Mouse (Mus musculus) kidney, postnatal 14 days (tissue): ENCODE measurements around the gene Zcchc2.

Experiments used
- DNase-seq: peaks from one replicate; pipeline ENCODE4 v3.0.0; 2022; ENCODE audit warnings: mixed read lengths

The Zcchc2 gene

DNA sequence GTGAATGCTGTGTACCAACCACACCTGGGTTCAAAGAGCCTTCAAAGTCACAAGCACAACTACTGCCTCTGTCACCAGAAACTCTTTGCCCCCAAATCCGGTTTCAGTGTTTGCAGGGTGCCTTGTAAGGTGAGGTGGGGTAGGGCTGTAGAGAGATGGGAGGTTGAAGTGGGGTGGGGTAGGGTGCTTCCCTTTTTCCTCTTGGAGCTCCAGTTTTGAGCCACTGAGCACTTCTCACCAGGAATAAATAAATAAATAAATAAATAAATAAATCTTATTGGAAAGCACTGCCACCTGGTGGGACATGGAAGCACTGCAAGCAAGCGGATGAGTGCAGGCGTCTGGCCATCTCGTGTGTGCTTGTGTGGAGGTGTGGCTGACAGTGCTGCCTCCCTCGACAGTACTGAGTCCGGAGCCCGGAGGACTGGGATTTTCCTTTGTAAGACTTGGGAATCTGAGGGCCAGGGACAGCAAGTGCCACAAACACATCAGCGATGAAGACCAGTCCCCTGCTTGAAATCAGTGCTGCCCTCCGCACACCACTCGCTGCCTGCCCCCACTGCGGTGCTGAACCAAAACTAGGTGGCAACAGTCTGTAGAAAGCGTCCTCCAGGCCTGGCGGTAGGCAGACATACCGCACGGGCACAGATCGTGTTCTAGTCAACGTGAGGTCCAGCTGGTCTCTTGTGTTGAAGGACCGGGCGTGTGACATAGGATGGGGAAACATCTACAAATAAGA lies 46.8 kb downstream of the Zcchc2 start:
- peak; percentile 65 for DNase-seq

- no peak for DNase-seq
Measured at GRCm38 (mm10) chr1:106039326-106039725, 49.1 kb downstream of the Zcchc2 start.

DNA sequence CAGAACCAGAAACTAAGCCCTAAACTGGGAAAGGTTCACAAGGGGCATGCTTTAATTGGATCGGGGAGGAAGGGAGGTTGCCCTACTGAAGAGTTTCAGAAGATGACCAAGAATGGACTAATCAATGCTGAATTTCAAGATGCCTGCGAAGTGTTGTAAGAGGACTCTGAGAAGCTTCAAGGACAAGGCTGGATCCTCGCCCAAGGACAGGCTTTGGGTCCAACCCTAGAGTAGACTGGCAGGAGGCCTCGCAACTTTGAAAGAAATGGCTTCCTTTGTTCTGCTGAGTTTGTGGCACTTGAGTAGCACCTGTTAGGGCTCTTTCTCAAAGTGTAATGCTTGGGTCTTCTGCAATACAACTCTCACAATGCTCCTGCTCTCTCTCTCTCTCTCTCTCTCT lies 50.1 kb downstream of the Zcchc2 start:
- DNase-seq = no peak

DNA sequence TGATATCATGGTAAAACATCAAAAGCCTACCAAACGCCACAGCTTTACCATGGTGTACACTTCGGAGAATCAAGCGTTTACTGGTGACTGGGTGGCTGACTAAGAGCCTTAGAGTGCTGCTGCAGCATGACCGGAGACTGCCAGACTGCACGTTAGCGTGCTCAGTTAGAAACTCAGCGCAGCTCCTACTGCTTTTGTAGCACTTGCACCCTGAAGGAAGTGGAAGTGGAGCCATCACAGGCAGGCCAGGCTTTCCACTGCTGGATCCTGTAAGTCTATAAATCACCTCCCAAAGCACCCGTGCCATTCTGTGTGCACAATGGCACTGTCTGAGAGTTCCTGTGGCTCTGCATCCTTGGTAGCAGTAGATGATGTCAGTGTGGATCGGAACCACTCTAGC lies 52.0 kb downstream of the Zcchc2 start:
- DNase-seq = no peak

DNA sequence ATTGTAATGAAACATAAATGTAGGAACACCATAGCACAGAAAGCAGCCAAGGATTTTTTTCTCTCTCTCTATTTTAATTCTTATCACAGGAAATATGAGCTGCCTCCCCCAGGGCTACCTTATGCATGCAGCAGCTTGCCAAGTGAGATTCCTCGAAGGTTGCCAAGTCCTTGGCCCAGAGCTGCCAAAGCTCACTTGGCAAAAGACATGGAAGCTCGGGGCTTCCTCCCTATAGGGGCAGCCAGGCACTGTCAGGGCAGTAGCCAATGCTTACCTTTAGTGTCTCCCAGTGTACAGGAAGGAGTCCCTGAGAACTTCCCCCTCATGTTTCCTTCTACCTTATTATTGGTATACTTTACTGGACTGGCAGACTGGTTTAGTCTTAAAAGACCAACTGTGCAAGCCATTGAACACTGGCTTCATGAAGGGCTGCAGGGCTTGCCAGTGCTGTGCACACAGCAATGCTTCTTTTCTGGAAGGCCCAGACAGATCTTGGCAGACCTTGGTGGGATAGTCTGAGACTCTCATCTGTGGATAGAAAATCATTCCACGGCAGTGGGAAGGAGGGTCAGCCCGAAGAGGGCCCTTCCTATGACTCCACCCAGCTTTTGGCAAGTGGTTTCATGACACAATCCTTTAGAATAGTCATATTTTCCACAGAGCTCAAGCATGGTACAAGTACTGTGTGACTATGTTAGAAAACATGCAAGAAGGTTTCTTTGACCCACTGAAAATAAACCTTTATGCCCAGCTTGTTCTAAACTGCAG lies 53.0 kb downstream of the Zcchc2 start:
- no peak for DNase-seq

GRCm38 (mm10) chr1:106049036-106049435 lies 58.8 kb downstream of the Zcchc2 start:
- no peak for DNase-seq

- no peak for DNase-seq
Measured at GRCm38 (mm10) chr1:106054978-106055377, 64.8 kb downstream of the Zcchc2 start.

DNA sequence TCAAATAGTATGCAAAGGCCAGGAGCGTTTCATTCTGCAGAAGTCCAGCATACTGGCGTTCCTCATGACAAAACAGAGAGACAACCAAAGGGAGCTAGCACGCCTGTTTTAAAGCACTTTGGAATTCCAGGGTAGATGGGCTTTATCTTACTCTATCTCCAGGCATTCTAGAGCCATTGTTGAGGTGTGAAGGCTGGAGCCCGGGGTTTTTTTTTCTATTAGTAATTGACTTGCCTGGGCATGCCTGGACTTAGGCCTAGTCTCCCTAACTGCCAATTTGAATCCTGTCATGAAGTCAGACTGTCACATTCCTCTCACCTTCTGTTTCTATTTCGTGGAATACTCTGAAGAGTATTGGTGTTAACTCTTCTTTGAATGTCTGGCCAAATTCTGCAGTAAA lies 68.1 kb downstream of the Zcchc2 start:
- no peak for DNase-seq

DNA sequence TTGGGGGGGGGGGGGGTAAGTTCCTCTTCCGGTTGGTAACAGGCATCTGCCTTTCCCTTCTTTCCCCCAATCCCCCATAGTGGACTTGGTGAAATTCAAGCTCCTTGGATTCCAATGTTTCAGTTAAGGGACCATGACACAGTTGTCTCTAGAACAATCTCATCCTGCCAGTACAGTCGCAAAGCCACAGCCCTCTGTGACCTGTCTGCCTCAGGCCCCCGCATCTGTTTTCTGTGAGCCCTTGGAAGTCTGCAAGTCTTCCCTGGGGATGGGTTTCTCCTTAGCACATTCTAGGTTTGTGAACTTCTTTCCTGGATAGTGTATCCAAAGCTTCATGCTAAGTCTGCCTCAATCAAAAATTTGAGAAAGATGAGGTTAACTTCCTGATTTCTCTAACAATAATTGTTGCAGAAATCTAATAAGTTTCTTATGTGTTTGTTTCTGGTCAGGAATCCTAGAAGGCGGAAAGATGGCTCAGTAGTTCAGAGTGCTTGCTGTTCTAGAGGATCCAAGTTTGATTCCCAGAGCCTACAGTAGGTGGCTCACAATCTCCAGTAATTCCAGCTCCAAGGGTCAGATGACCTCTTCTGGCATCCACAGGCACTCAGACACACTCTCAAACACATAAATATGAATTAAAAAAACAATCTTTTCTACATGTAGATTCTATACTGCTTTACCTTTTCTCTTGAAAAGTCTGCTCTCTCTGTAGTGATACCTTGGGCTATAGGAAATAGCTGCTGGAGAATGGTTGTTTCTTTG lies 69.5 kb downstream of the Zcchc2 start:
- no peak for DNase-seq

DNA sequence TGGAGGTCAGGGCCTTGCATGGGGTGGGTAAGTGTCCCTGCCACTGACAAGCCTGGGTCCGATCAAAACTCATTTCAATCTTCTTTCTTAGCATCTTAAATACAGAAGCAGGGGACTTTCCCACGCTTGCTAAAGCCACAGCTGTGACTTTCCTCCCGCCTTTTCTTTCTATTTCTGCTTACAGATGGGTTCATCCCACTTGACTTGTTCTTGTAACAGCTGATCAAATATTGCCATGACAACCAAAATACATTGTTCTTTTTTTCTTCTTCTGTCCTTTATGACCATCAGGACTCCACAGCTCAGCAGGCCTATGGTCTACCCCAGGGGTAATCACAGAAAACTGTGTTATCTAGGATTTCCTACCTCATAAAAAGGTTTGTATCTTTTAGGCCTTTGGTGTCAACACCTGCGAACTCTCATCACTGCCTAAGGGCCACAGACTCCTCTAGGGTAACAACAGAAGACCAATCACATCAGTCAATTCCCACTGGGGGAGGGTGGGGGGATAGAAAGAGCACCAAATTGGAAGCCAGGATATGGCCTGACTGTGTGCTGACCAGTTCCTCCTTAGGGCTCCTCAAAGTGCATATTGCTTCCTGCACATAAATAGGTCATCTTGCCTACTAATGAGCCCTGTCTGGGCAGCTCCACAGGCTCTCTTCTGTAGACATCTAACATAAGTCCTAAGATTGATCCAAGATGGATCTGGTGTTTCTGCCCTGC lies 71.1 kb downstream of the Zcchc2 start:
- no peak for DNase-seq

DNA sequence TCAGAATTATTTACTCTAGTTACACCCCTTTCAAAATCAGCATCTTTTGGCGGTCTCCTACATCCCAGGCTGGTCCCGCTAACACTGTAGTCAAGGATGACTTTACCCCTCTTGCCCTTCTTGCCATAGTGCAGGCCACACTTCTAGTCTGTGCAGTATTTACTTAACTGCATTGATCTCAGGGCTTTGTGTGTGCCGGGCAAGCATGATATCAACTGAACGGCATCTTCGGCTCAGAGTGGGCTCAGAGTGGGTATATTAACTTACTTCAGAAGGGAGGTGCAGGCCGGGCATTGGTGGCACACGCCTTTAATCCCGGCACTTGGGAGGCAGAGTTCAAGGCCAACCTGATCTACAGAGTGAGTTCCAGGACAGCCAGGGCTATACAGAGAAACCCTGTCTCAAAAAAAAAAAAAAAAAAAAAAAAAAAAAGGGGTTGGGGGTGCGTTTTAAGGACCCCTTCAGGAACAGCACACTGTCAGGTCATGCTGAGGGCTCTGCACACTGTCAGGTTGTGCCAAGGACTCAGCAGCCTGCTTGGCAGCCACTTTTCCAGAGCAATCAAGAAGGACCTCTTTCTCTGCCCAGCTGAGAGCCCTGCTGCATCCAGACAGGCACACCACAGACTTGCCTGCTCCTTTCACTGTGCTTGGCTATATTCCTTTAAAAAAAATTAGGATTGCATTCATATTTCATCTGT lies 72.8 kb downstream of the Zcchc2 start:
- DNase-seq = no peak

GRCm38 (mm10) chr1:106063591-106064170 lies 73.5 kb downstream of the Zcchc2 start:
- DNase-seq = no peak

GRCm38 (mm10) chr1:106064291-106064690 lies 74.1 kb downstream of the Zcchc2 start:
- no peak for DNase-seq

GRCm38 (mm10) chr1:106064711-106065110 lies 74.5 kb downstream of the Zcchc2 start:
- DNase-seq = no peak

DNA sequence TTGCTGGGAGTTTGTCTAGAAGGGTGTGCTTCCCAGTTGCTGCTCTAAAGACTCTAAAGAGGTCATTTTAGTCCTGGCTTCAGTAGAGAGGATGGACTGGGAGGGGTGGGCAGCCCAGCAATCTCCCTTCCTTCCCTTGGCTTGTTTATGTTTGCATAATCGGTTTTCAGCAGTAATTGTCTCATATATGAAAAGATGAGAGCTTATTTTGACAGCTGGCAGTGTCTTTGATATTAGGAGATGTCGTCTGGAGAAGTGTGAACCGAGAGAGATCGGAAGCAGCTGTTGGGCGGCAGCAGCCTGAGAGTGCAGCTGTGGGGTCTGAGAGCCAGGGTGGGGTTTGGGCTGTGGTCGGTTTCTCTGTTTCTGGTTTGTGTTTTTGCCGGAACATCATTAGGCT lies 75.5 kb downstream of the Zcchc2 start:
- DNase-seq = peak; percentile 20

- no peak for DNase-seq
Measured at GRCm38 (mm10) chr1:106067306-106067705, 77.1 kb downstream of the Zcchc2 start.

DNA sequence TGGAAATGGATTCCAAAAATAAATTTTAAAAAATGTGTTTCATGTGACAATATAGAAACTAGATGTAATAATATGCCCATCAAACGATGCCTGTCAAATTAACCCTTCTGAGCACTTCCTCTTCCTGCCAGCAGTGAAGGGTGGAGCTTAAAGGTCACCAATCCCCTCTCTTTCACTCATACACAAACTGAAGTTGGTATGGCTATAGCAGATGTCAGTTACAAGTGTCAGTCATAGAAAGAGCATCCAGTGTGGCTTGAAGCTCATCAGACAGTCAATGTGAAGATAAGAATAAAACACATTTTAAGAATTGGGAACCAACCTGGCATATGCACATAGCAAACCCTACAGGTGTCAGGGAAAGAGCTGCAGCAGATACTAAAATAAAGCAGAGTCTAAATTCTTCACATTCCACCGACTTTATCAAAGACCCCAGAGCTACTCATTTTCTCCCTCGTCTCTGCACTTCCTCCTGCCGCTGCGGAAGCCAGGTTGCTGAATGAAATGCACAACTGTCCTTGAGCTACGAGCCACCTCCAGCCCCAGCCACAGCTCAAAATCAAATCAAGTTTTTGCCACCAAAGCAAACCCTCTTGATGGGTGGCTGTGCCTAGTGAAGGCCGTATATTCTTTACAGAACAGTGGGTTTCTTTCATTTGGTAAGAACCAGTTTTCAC lies 79.8 kb downstream of the Zcchc2 start:
- no peak for DNase-seq

- DNase-seq = no peak
Measured at GRCm38 (mm10) chr1:106070814-106071213, 80.6 kb downstream of the Zcchc2 start.

- peak; percentile 83 for DNase-seq
Measured at GRCm38 (mm10) chr1:106071237-106072070, 81.2 kb downstream of the Zcchc2 start.

DNA sequence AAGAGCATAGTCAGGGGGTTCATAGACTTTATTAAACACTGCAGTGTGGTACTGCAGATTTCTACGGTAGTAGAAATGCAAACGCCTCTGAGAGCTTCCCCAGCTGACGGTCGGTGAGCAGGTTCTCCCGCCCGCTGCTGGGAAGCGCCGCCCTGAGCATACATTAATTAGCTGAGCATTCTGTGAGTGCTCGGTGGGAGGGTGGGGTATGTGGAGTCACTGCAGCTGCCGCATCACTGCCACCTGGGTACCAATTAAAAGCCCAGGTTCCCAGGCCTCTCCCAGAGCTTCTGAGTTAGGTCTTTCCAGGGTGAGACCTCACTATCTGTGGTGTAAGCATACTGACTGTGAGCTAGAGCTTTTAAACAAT lies 81.8 kb downstream of the Zcchc2 start:
- no peak for DNase-seq
